Mouse (Mus musculus) lung, embryonic 15.5 days (tissue): Measurements from ENCODE around the gene D8Ertd738e. TPM values are rescaled to one million over a fixed set of nuclear protein-coding genes. Genes with fewer than 3 reads are reported as not detected.
A peak's percentile ranks its signal among the peaks of the same experiment; 100 is the strongest.
"Not testable (repeated sequence)": the region's sequence is repeated elsewhere in the genome, so short reads cannot be mapped to it uniquely, and the experiment has no call there.

Experiments used
- ATAC-seq: fragments of 200-750 bp; cut with Nextera tagmentation; 2 replicates; pipeline ENCODE4 v1.8.0; 2017; ENCODE audit warnings: moderate number of reproducible peaks, borderline replicate concordance; ENCODE audit not compliant: low FRiP score, low TSS enrichment; ENCODE audit errors: extremely low read depth
- H3K27ac ChIP-seq: fragments of 300-500 bp; sonication (generic); 2 replicates; pipeline ENCODE4 v1.5.1; 2015; ENCODE audit warnings: moderate library complexity, mild to moderate bottlenecking, inconsistent platforms
- H3K27me3 ChIP-seq: fragments of 300-500 bp; sonication (generic); 2 replicates; pipeline ENCODE4 v1.6.1; 2015; ENCODE audit warnings: inconsistent platforms
- H3K36me3 ChIP-seq: fragments of 300-500 bp; sonication (generic); 2 replicates; pipeline ENCODE4 v1.6.1; 2015; ENCODE audit warnings: inconsistent platforms
- H3K4me1 ChIP-seq: fragments of 300-500 bp; sonication (generic); 2 replicates; pipeline ENCODE4 v1.6.1; 2015; ENCODE audit warnings: inconsistent platforms
- H3K4me2 ChIP-seq: fragments of 300-500 bp; sonication (generic); 2 replicates; pipeline ENCODE4 v1.6.1; 2015; ENCODE audit warnings: inconsistent platforms, mild to moderate bottlenecking, moderate library complexity
- H3K4me3 ChIP-seq: fragments of 300-500 bp; sonication (generic); 2 replicates; pipeline ENCODE4 v1.5.1; 2015; ENCODE audit warnings: mild to moderate bottlenecking, inconsistent platforms
- H3K9ac ChIP-seq: fragments of 300-500 bp; sonication (generic); 2 replicates; pipeline ENCODE4 v1.6.1; 2015; ENCODE audit warnings: inconsistent platforms
- H3K9me3 ChIP-seq: fragments of 300-500 bp; sonication (generic); 2 replicates; pipeline ENCODE4 v1.6.1; 2016; ENCODE audit warnings: inconsistent platforms
- WGBS: fragments of 180-500 bp; shearing (Covaris S2); methylation state at CpG from one replicate; pipeline ENCODE4 v1.1.7; 2015; 5-methylcytosine and 5-hydroxymethylcytosine counted together
- polyA plus RNA-seq: library from polyadenylated mRNA; unstranded; fragments of >200 nt; fragmentation: Nextera tagmentation; extraction: Ambion mirVana; gene quantifications from 2 replicates; pipeline ENCODE4 v1.2.1, GENCODE M21; 2015

Gene D8Ertd738e
- polyA plus RNA-seq = 320 and 350 TPM in 2 replicates

DNA sequence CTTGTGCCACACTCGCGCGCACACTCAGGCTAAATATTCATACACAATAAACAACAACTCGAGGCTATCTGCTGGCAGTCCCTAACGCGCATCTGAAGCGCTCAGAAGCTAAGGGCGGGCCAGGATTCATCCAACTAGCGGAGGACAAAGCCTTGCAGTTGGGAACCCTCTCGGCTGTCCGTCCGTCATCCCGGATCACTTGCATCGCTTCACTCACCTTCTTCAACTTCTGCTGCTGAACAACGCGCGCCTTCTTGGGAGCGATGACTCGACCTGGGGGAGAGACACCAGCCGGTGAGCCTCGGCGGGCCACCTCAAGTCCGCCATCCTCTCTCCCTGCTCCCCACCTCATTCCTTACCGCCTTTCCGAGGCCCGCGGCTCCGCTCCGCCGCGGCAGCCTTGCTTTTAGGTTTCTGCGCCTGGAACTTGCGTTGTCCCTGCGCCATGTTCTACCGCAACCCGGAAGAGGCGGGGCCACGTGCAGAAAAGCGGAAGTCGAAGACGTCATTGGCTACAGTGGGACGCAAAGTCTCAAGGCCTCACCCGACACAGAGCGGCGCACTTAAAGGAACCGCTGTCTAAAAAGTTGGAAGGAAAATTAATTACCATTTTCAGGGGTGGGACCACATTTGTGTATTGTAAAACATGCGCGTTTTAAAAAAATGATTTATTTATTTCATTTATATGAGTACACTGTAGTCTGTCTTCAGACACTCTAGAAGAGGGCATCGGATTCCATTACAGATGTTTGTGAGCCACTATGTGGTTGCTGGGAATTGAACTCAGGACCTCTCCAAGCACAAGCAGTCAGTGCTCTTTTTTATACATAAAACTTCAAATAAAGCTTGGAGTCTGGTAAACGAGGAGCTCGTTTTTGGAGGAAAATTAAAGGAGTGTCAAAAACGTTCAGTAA lies at the start of gene D8Ertd738e:
Gene D8Ertd738e (minus strand): TSS at position 463 of the 914 bp plus-strand sequence.
- H3K36me3 ChIP-seq = peaks cover 70% of the 10 kb centered on the region
- H3K9ac ChIP-seq = peak within 1 kb of the TSS; percentile 83
- peaks cover 7% of the 10 kb centered on the region; the same call in 1 of the 2 replicates for H3K4me1 ChIP-seq
- H3K27ac ChIP-seq = peak within 1 kb of the TSS; percentile 51
- no peaks in the 10 kb centered on the region for H3K9me3 ChIP-seq
- H3K4me2 ChIP-seq = peak within 1 kb of the TSS; percentile 58
- 3% methylated on average over 52 of the region's 52 CpGs for WGBS
- H3K27me3 ChIP-seq = no peaks in the 10 kb centered on the region
- ATAC-seq = peak; percentile 91; the same call in 1 of the 2 replicates
- peak within 1 kb of the TSS; percentile 64 for H3K4me3 ChIP-seq

DNA sequence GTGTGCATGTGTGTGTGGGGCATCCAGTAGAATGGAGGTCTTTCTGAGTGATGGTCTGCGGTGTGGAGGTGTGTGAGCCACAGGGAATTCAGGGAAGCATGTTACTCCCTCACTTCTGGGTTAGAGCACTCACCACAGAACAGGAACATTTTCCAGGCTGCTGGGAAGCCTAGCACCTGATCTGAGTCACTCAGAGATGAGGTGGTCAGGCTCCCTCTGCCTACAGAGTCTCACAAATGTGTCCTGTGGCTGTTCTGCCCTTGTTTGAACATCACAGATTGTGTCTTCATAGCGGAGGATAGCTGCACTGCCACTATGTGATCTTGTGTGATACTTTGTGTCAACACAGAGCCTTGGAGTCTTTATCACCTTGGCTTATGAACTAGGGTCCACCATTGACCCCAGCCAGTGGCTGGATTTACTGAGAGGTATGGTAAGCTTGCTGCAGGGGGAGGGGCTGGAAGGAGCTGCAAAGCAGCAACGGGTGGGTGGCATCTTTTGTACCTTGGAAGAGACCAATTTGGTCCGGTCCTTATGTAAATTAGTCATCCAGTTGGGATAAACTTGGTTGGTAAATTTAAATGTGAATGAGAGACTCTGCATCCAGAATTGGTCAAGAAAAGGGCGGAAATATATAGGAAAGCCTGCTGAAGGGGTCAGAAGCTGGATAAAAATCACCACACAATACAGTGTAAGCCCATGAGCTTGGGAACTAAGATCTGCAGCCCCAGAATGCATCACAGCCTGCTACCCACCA lies 47.7 kb upstream of the D8Ertd738e start:
- H3K36me3 ChIP-seq = no peaks in the 10 kb centered on the region
- no peaks in the 10 kb centered on the region for H3K9me3 ChIP-seq
- no peak overlapping the region for H3K4me2 ChIP-seq
- no peak overlapping the region for H3K4me3 ChIP-seq
- H3K27ac ChIP-seq = no peak overlapping the region
- H3K27me3 ChIP-seq = peaks cover 3% of the 10 kb centered on the region; the same call in 1 of the 2 replicates
- H3K4me1 ChIP-seq = no peaks in the 10 kb centered on the region; the same call in 1 of the 2 replicates
- 64% methylated on average over 5 of the region's 5 CpGs for WGBS
- no peak for ATAC-seq
- H3K9ac ChIP-seq = no peak overlapping the region

DNA sequence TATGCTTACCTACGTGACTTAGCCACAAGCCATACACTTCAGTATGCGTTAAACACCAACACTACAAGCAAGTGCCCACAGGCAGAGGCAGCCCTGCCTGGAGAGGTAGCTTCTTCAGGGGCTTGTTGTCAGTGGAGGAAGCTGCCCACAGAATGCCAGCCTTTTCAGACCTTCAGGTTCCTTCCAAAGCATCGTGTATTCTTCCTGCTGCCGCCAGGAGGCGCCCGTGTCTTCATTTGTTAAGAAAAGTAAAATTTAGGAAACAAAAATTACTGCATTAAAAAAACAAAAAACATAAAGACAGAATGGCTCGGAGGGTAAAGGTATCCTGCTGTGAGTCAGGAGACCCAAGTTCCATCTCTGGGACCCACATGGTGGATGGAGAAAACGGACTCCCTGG lies 42.2 kb upstream of the D8Ertd738e start:
- no peak overlapping the region for H3K27ac ChIP-seq
- H3K4me1 ChIP-seq = no peaks in the 10 kb centered on the region
- no peaks in the 10 kb centered on the region for H3K36me3 ChIP-seq
- H3K9me3 ChIP-seq = no peaks in the 10 kb centered on the region
- peaks cover 3% of the 10 kb centered on the region; the same call in 1 of the 2 replicates for H3K27me3 ChIP-seq
- H3K4me3 ChIP-seq = no peak overlapping the region
- WGBS = 23% methylated on average over 8 of the region's 8 CpGs
- no peak overlapping the region for H3K4me2 ChIP-seq
- ATAC-seq = no peak
- no peak overlapping the region for H3K9ac ChIP-seq

DNA sequence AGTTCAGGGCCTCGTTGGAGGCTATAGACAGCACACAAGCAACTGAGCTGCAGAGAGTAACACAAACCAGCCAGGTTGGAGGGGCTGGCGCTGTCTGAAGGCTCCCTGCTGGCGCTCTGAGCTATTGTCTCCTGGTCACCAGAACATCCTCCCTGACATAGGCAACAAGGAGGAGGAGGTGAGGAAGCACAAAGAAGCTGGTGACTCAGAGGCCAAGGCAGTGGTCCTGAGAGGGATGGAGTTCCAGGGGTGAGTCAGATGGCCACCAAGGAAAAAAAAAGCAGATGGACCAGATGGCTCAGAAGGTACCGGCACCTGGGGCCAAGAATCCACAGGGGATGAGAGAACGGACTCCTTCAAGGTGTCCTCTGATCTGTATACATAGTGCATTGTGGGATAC lies 41.6 kb upstream of the D8Ertd738e start:
- Histone ChIP-seq H3K9me3 (no peaks in the 10 kb centered on the region), H3K4me1 (no peaks in the 10 kb centered on the region), H3K27ac (no peak overlapping the region), H3K4me3 (no peak overlapping the region), H3K36me3 (no peaks in the 10 kb centered on the region), H3K27me3 (peaks cover 3% of the 10 kb centered on the region; the same call in 1 of the 2 replicates), H3K4me2 (no peak overlapping the region), H3K9ac (no peak overlapping the region)
- 63% methylated on average over 5 of the region's 5 CpGs for WGBS
- no peak for ATAC-seq

DNA sequence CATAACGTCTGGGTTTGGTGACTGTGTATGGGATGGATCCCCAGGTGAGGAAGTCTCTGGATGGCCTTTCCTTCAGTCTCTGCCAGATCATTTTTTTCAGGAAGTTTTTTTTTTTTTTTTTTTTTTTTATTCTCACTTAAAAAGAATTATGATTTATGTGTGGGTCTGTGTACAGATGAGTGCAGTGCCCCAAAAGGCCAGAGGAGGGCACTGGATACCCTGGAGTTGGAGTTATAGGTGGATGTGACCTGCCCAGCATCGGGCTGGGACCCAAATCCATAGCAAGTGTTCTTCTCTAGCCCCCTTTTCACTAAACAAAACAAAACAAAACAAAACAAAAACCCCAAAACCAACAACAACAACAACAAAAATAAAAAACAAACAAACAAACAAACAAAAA lies 39.4 kb upstream of the D8Ertd738e start:
- Histone ChIP-seq H3K9ac (no peak overlapping the region), H3K27ac (no peak overlapping the region), H3K4me1 (peaks cover 5% of the 10 kb centered on the region; the same call in 1 of the 2 replicates), H3K9me3 (no peaks in the 10 kb centered on the region), H3K36me3 (no peaks in the 10 kb centered on the region), H3K4me2 (no peak overlapping the region), H3K27me3 (no peaks in the 10 kb centered on the region), H3K4me3 (no peak overlapping the region)
- ATAC-seq = no peak
- 57% methylated on average over 2 of the region's 2 CpGs for WGBS

DNA sequence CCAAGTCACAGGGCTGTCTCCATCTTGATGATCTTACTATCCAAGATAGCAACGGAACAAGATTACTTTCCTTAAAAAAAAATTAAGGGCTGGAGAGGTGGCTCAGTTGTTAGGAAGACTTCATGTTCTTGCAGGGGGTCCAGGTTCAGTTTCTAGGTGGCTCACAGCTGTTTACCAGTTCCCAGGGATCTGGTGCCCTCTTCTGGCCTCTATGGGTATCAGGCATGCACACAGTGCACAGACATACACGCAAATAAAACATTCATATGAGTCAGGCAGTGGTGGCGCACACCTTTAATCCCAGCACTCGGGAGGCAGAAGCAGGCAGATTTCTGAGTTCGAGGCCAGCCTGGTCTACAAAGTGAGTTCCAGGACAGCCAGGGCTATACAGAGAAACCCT lies 36.1 kb upstream of the D8Ertd738e start:
- not testable (repeated sequence) for H3K4me2 ChIP-seq, H3K9me3 ChIP-seq, H3K4me3 ChIP-seq, H3K27me3 ChIP-seq, H3K27ac ChIP-seq, H3K36me3 ChIP-seq, H3K4me1 ChIP-seq, H3K9ac ChIP-seq, ATAC-seq
- 61% methylated on average over 5 of the region's 5 CpGs for WGBS

DNA sequence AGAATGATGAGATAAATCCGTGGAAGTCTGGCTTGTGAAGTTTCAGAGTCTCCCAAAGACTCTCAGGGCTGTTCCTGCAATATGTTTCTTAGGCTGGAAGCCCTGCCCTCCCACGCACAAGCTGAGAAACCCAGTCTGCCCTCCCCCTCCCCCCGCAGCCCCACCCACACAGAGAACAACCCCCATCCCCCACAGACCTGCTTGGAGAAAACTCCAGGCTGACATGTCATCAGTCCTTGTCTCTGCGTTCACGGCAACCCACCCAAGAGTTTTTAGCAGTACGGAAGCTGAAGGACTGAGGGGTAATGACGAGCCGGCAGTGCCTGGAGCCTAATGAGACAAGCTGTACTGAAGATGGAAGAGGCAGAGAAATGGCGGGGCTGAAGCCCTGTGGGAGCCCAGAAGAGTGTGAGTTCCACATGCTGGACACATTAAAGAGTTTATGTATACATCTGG lies 35.1 kb upstream of the D8Ertd738e start:
- 7% methylated on average over 9 of the region's 9 CpGs for WGBS
- peaks cover 10% of the 10 kb centered on the region; the same call in 1 of the 2 replicates for H3K4me1 ChIP-seq
- H3K27ac ChIP-seq = peak overlapping the region; percentile 73
- no peaks in the 10 kb centered on the region for H3K9me3 ChIP-seq
- peak overlapping the region; percentile 45 for H3K4me2 ChIP-seq
- no peaks in the 10 kb centered on the region for H3K36me3 ChIP-seq
- peak overlapping the region; percentile 27 for H3K4me3 ChIP-seq
- ATAC-seq = peak; percentile 55; the same call in 1 of the 2 replicates
- no peaks in the 10 kb centered on the region for H3K27me3 ChIP-seq
- H3K9ac ChIP-seq = no peak overlapping the region

DNA sequence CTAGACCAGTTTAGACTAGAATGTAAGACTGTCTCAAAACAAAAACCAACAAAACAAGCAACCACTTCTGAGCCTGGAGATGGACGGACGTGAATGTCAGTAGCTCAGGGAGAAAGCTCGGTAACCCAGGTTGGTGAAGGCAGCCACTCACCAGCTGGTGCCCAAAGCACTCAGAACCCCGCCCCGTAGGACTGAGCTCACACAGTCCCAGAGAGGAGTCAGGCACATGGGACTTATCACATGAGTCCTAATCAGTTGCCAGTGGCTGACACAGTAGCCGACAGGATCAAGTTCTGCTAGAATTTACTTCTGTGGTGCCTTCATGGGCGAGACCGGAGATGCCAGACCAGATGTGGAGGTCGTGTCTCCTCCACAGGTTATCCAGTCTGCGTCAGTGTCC lies 31.3 kb upstream of the D8Ertd738e start:
- H3K4me3 ChIP-seq = no peak overlapping the region
- H3K9me3 ChIP-seq = no peaks in the 10 kb centered on the region
- no peak overlapping the region for H3K27ac ChIP-seq
- H3K4me1 ChIP-seq = peaks cover 10% of the 10 kb centered on the region; the same call in 1 of the 2 replicates
- 67% methylated on average over 10 of the region's 10 CpGs for WGBS
- ATAC-seq = no peak
- H3K27me3 ChIP-seq = no peaks in the 10 kb centered on the region
- H3K9ac ChIP-seq = no peak overlapping the region
- no peak overlapping the region for H3K4me2 ChIP-seq
- H3K36me3 ChIP-seq = no peaks in the 10 kb centered on the region

DNA sequence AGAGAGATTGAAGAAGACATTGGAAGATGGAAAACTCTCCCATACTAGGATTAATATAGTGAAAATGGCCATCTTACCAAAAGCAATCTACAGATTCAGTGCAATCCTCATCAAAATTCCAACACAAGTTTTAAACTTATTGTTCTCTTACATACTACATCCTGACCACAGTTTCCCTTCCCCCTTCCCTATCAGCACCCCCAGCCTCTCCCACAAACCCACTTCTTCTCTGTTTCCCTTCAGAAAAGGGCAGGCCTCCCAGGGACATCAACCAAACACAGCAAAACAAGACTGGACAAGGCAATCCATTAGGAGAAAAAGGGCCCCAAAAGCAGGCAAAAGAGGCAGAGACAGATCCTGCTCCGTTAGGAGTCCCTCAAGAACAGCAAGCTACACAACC lies 26.9 kb upstream of the D8Ertd738e start:
- Histone ChIP-seq H3K4me1 (no peaks in the 10 kb centered on the region), H3K27me3 (no peaks in the 10 kb centered on the region), H3K4me2 (no peak overlapping the region), H3K4me3 (no peak overlapping the region), H3K27ac (no peak overlapping the region), H3K9me3 (no peaks in the 10 kb centered on the region), H3K36me3 (no peaks in the 10 kb centered on the region), H3K9ac (no peak overlapping the region)
- no peak for ATAC-seq
- 73% methylated on average over 1 of the region's 1 CpGs for WGBS

DNA sequence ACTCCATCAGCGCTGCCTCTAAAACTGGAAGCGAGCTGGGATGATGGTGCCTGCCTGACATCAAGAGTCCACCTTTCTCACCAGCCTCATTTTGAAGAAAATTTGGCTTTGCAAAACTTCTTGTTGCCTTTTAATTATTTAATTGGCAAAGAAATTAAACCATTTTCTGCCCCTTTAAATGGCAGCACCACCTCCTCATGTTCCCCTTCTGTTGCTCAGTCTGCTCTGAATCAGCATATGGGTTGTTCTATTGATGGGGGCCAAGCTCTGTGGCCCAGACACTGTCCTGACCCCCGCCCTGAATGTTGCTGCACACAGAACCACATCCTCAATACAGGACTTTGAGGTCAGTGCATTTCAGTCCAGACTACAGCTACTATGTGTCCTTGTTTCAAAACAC lies 24.4 kb upstream of the D8Ertd738e start:
- 76% methylated on average over 3 of the region's 3 CpGs for WGBS
- Histone ChIP-seq H3K4me2 (no peak overlapping the region), H3K36me3 (no peaks in the 10 kb centered on the region), H3K9ac (no peak overlapping the region), H3K4me1 (peaks cover 10% of the 10 kb centered on the region), H3K4me3 (no peak overlapping the region), H3K9me3 (no peaks in the 10 kb centered on the region), H3K27ac (no peak overlapping the region), H3K27me3 (no peaks in the 10 kb centered on the region)
- no peak for ATAC-seq

DNA sequence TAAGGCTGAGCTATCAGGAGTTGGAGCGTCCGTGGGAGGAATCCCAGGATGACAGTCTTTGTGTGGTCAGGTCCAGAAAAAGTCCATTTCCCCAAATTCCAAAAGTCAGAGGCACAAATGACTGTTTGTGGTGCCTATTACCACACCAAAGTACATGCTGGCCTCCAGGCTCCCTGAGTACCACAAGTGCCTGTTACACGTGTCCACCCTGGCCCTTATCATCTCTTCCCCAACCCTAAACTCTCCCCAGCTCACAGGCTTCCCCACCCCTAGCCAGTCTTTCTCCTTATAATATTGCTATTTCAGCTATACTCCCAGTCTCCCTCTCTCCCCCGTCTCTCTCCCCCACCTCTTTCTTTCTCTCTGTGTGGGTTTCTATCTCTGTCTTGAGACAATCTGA lies 22.8 kb upstream of the D8Ertd738e start:
- WGBS = 75% methylated on average over 4 of the region's 4 CpGs
- Histone ChIP-seq H3K4me3 (no peak overlapping the region), H3K4me2 (no peak overlapping the region), H3K9me3 (no peaks in the 10 kb centered on the region), H3K36me3 (no peaks in the 10 kb centered on the region), H3K9ac (no peak overlapping the region), H3K27ac (no peak overlapping the region), H3K27me3 (no peaks in the 10 kb centered on the region), H3K4me1 (peaks cover 10% of the 10 kb centered on the region)
- ATAC-seq = no peak
